14 mouse cellular contexts compared by ENCODE assay signal in the genomic region with DNA sequence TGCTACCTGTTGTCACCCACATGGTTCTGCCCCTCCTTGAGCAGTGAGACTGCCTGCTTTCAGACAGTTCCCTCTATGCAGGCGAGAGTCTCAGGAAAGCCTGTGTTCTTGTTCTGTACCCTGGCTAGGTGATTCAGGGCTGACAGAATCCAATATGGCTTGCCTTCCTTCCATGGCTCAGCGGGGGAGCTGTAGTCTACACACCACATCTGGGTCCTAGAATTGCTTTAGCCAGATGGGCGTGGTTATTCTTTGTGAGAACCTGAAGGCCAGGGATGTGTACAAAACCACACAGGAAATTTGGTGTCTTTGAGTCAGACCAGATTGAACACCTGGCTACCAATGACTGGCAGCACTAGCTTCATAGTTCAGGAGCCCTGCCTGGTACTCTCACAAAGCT. TPM values are rescaled to one million over a fixed set of nuclear protein-coding genes. Genes with fewer than 3 reads are reported as not detected.
DNase-seq lines count a peak whose midpoint lies in the region; ATAC-seq and TF ChIP-seq lines count a peak whose summit lies in the region.
"Had no signal": no experiment of that assay in that cellular context is flagged by ENCODE, and none has a peak within 500 bp of the region (broad histone marks: within the 10 kb centered on the region; RNA-seq: fewer than 3 reads in every experiment).

No protein-coding gene starts in this region.

- peaks cover 3% of the 10 kb centered on the region for H3K9me3 ChIP-seq in hindbrain, embryonic 10.5 days
- no peaks in the 10 kb centered on the region for H3K9me3 ChIP-seq in hindbrain, postnatal 0 days (ENCODE audit: low read length)
- H3K9me3 ChIP-seq in CH12.LX (replicated peaks; ENCODE audit: low read length), result peaks cover 5% of the 10 kb centered on the region
- peaks cover 1% of the 10 kb centered on the region; the same call in 1 of the 2 replicates for H3K9me3 ChIP-seq in limb, embryonic 12.5 days
- H3K9me3 ChIP-seq: G1E had no signal

- H3K36me3 ChIP-seq in hindbrain, embryonic 10.5 days, result no peaks in the 10 kb centered on the region
- no peaks in the 10 kb centered on the region for H3K36me3 ChIP-seq in hindbrain, postnatal 0 days (ENCODE audit: insufficient read depth, low read length)
- H3K36me3 ChIP-seq in CH12.LX (replicated peaks in 1 of 2; ENCODE audit: control insufficient read depth in 1 of 2, insufficient read depth in 1 of 2, low read length in 1 of 2), result no peaks in the 10 kb centered on the region
- no peaks in the 10 kb centered on the region for H3K36me3 ChIP-seq in limb, embryonic 12.5 days
- no peaks in the 10 kb centered on the region for H3K36me3 ChIP-seq in thymus, adult 2 months (ENCODE audit: control insufficient read depth, insufficient read depth, low read length)
- H3K36me3 ChIP-seq: G1E had no signal

- TF ChIP-seq CTCF in hindbrain, postnatal 0 days (IDR thresholded peaks at IDR 0.05; ENCODE audit: low read depth), result no peak
- no peak for TF ChIP-seq CTCF in CH12.LX (conservative IDR thresholded peaks at IDR 0.05 in 1 of 2, IDR thresholded peaks at IDR 0.05 in 1 of 2; ENCODE audit: low read depth in 2 of 2, low read length in 2 of 2)
- TF ChIP-seq CTCF in bone marrow, adult 2 months (IDR thresholded peaks at IDR 0.05; ENCODE audit: control insufficient read depth, insufficient read depth, low read length), result no peak
- TF ChIP-seq CTCF in thymus, adult 2 months (IDR thresholded peaks at IDR 0.05; ENCODE audit: borderline replicate concordance, control insufficient read depth, extremely low read depth, insufficient read depth, low read length, poor library complexity), result no peak

- no peak overlapping the region for H3K9ac ChIP-seq in hindbrain, postnatal 0 days (replicated peaks; ENCODE audit: low read length)
- H3K9ac ChIP-seq in CH12.LX (ENCODE audit: insufficient read depth, low read depth), result no peak overlapping the region
- no peak overlapping the region for H3K9ac ChIP-seq in limb, embryonic 12.5 days (replicated peaks)

- no peak for DNase-seq in hindbrain, embryonic 10.5 days (ENCODE audit: low spot score)
- DNase-seq in hindbrain, postnatal 0 days (ENCODE audit: low spot score), result no peak
- DNase-seq in CH12.LX (ENCODE audit: extremely low read depth), result peak; percentile 18
- DNase-seq in ovary, postnatal 36 days (ENCODE audit: low spot score), result no peak
- DNase-seq in thymus, adult 2 months, result no peak
- DNase-seq: adrenal gland, postnatal 10 days; cerebellum, postnatal 25 days; gastrocnemius, adult 2 months; retina, postnatal 1 day had no signal

- H3K27me3 ChIP-seq in hindbrain, embryonic 10.5 days (ENCODE audit: insufficient read depth, poor library complexity, severe bottlenecking), result peaks cover 1% of the 10 kb centered on the region; the same call in 1 of the 2 replicates
- no peaks in the 10 kb centered on the region for H3K27me3 ChIP-seq in hindbrain, postnatal 0 days (ENCODE audit: insufficient read depth, low read length)
- peaks cover 68% of the 10 kb centered on the region for H3K27me3 ChIP-seq in CH12.LX (replicated peaks)
- H3K27me3 ChIP-seq in limb, embryonic 12.5 days, result no peaks in the 10 kb centered on the region
- H3K27me3 ChIP-seq in thymus, adult 2 months (ENCODE audit: control insufficient read depth, insufficient read depth, low read length), result no peaks in the 10 kb centered on the region

- dilution Hi-C loops in CH12.LX (cut with MboI; ENCODE audit: extremely low pct_ligation_motif_present, extremely low pct_unique_long_range_greater_than_20kb, low sequenced_read_pairs), result no loop called here

- no peak for TF ChIP-seq RAD21 in CH12.LX (IDR thresholded peaks at IDR 0.05; ENCODE audit: low read depth, low read length)

- no peak overlapping the region for H3K4me3 ChIP-seq in hindbrain, embryonic 10.5 days
- no peak overlapping the region for H3K4me3 ChIP-seq in hindbrain, postnatal 0 days (ENCODE audit: low read length)
- no peak overlapping the region for H3K4me3 ChIP-seq in CH12.LX (replicated peaks in 1 of 3; ENCODE audit: low read depth in 2 of 3, low read length in 2 of 3, poor library complexity in 1 of 3)
- H3K4me3 ChIP-seq in bone marrow, adult 2 months (replicated peaks; ENCODE audit: control insufficient read depth, low read depth, low read length), result no peak overlapping the region
- H3K4me3 ChIP-seq in limb, embryonic 12.5 days (replicated peaks), result no peak overlapping the region
- H3K4me3 ChIP-seq in thymus, adult 2 months (ENCODE audit: control insufficient read depth, insufficient read depth, low read length), result no peak overlapping the region
- H3K4me3 ChIP-seq: gastrocnemius, adult 2 months had no signal

- no peak for TF ChIP-seq EP300 in CH12.LX (IDR thresholded peaks at IDR 0.05; ENCODE audit: low read length)

- peaks cover 49% of the 10 kb centered on the region for H3K4me1 ChIP-seq in hindbrain, embryonic 10.5 days (replicated peaks)
- 0 out of 2 replicates have a peak, but pooled peaks cover 6% of the 10 kb centered on the region for H3K4me1 ChIP-seq in hindbrain, postnatal 0 days (ENCODE audit: insufficient read depth, low read length)
- H3K4me1 ChIP-seq in CH12.LX (ENCODE audit: control insufficient read depth in 1 of 2, insufficient read depth in 2 of 2), result peaks cover 4 to 15% of the 10 kb centered on the region in 2 experiments; a peak in 3 of 4 replicates
- peaks cover 5% of the 10 kb centered on the region; the same call in 1 of the 2 replicates for H3K4me1 ChIP-seq in bone marrow, adult 2 months (ENCODE audit: control insufficient read depth, insufficient read depth, low read length)
- H3K4me1 ChIP-seq in limb, embryonic 12.5 days (replicated peaks), result peaks cover 45% of the 10 kb centered on the region
- H3K4me1 ChIP-seq in thymus, adult 2 months (replicated peaks; ENCODE audit: control insufficient read depth, insufficient read depth, low read length), result peaks cover 34% of the 10 kb centered on the region

- WGBS in hindbrain, embryonic 10.5 days, result 73% methylated on average over 3 of the region's 3 CpGs
- 78% methylated on average over 3 of the region's 3 CpGs for WGBS in hindbrain, postnatal 0 days
- 16% methylated on average over 3 of the region's 3 CpGs for WGBS in bone marrow, adult 2 months
- 69% methylated on average over 3 of the region's 3 CpGs for WGBS in limb, embryonic 12.5 days
- 5% methylated on average over 3 of the region's 3 CpGs for WGBS in thymus, adult 2 months

- in situ Hi-C loops in CH12.LX (cut with MboI; ENCODE audit: low pct_ligation_motif_present, low pct_unique_long_range_greater_than_20kb, low sequenced_read_pairs), result no loop called here

- ATAC-seq in hindbrain, postnatal 0 days, result no peak
- no peak for ATAC-seq in limb, embryonic 12.5 days (ENCODE audit: insufficient number of reproducible peaks, insufficient read depth, low FRiP score, low TSS enrichment, low read depth)
- no peak for ATAC-seq in erythroblast, adult 5-6 weeks (replicated peaks; ENCODE audit: low FRiP score, poor library complexity, severe bottlenecking)

- no peaks in the 10 kb centered on the region for H3K79me2 ChIP-seq in CH12.LX (replicated peaks; ENCODE audit: control insufficient read depth, extremely low read depth, insufficient read depth, poor library complexity, severe bottlenecking)

- peak overlapping the region; percentile 31; the same call in 1 of the 2 replicates for H3K27ac ChIP-seq in hindbrain, embryonic 10.5 days
- H3K27ac ChIP-seq in hindbrain, postnatal 0 days, result no peak overlapping the region
- no peak overlapping the region for H3K27ac ChIP-seq in CH12.LX (ENCODE audit: insufficient read depth, low read depth)
- H3K27ac ChIP-seq in bone marrow, adult 2 months (ENCODE audit: control insufficient read depth, insufficient read depth, low read depth, low read length, poor library complexity), result peak overlapping the region; percentile 40; the same call in 1 of the 2 replicates
- peak overlapping the region; percentile 66 for H3K27ac ChIP-seq in limb, embryonic 12.5 days
- no peak overlapping the region for H3K27ac ChIP-seq in thymus, adult 2 months (ENCODE audit: control insufficient read depth, insufficient read depth, low read length)
- H3K27ac ChIP-seq: gastrocnemius, adult 2 months had no signal

- no peak for TF ChIP-seq POLR2A in CH12.LX (IDR thresholded peaks at IDR 0.05; ENCODE audit: low read depth, low read length)
- no peak for TF ChIP-seq POLR2A in bone marrow, adult 2 months (IDR thresholded peaks at IDR 0.05; ENCODE audit: borderline replicate concordance, control insufficient read depth, low read depth, low read length)
- no peak for TF ChIP-seq POLR2A in thymus, adult 2 months (IDR thresholded peaks at IDR 0.05; ENCODE audit: control insufficient read depth, extremely low read depth, insufficient read depth, low read length, poor library complexity)

- H3K4me2 ChIP-seq in hindbrain, postnatal 0 days (ENCODE audit: low read depth, low read length), result no peak overlapping the region
- no peak overlapping the region for H3K4me2 ChIP-seq in CH12.LX (ENCODE audit: insufficient read depth, low read depth, poor library complexity, severe bottlenecking)
- H3K4me2 ChIP-seq in limb, embryonic 12.5 days, result no peak overlapping the region

RNA-seq across cellular contexts. Expression of a gene that starts 13.7 kb away (rescaled TPM):
- 0.98 and 2.3 TPM in 2 replicates for polyA plus RNA-seq in hindbrain, embryonic 10.5 days (2016; fragmentation: Nextera tagmentation; extraction: Ambion mirVana)
- 1.2 and 1.9 TPM in 2 replicates for total RNA-seq in hindbrain, postnatal 0 days (2014; rRNA removed)
- 1.1 and 1.4 TPM in 2 replicates for polyA plus RNA-seq in hindbrain, postnatal 0 days (2015; fragmentation: Nextera tagmentation; extraction: Ambion mirVana)
- total RNA-seq in CH12.LX (2012; rRNA removed) (not detected in 2 replicates), CH12.LX (2014; rRNA removed) (not detected in 2 replicates)
- not detected in 2 replicates for polyA plus RNA-seq in CH12.LX (2012; ENCODE audit: insufficient read length, low read depth)
- polyA plus RNA-seq in bone marrow, adult 2 months (2011; ENCODE audit: insufficient read depth, insufficient read length, low replicate concordance, missing spikeins), result 1.3 TPM in 1 of 2 replicates, not detected in the other
- polyA plus RNA-seq in limb, embryonic 12.5 days (2016; fragmentation: Nextera tagmentation; extraction: Ambion mirVana), result 0.94 and 1.8 TPM in 2 replicates
- total RNA-seq in erythroblast, adult 5-6 weeks (2015; ENCODE audit: low replicate concordance), result not detected in 2 replicates
- total RNA-seq in erythroblast, adult 5-6 weeks (2017; ENCODE audit: low replicate concordance), result not detected in 2 replicates
- polyA plus RNA-seq in thymus, adult 2 months (2012; rRNA removed), result 2.3 and 4.6 TPM in 2 replicates
- total RNA-seq: G1E had no signal
- polyA plus RNA-seq: G1E had no signal

RNA-seq across cellular contexts. Expression of a gene that starts 25.4 kb away (rescaled TPM):
- polyA plus RNA-seq in hindbrain, embryonic 10.5 days (2016; fragmentation: Nextera tagmentation; extraction: Ambion mirVana), result 0.55 and 0.71 TPM in 2 replicates
- 2.1 and 3.0 TPM in 2 replicates for total RNA-seq in hindbrain, postnatal 0 days (2014; rRNA removed)
- 2.0 and 2.6 TPM in 2 replicates for polyA plus RNA-seq in hindbrain, postnatal 0 days (2015; fragmentation: Nextera tagmentation; extraction: Ambion mirVana)
- total RNA-seq in CH12.LX (2012; rRNA removed), result 1.3 and 1.5 TPM in 2 replicates
- 1.1 and 1.4 TPM in 2 replicates for total RNA-seq in CH12.LX (2014; rRNA removed)
- 1.7 and 3.0 TPM in 2 replicates for polyA plus RNA-seq in CH12.LX (2012; ENCODE audit: insufficient read length, low read depth)
- not detected in 2 replicates for polyA plus RNA-seq in bone marrow, adult 2 months (2011; ENCODE audit: insufficient read depth, insufficient read length, low replicate concordance, missing spikeins)
- polyA plus RNA-seq in limb, embryonic 12.5 days (2016; fragmentation: Nextera tagmentation; extraction: Ambion mirVana), result 6.2 and 8.8 TPM in 2 replicates
- total RNA-seq in erythroblast, adult 5-6 weeks (2015; ENCODE audit: low replicate concordance), result not detected in 2 replicates
- not detected in 2 replicates for total RNA-seq in erythroblast, adult 5-6 weeks (2017; ENCODE audit: low replicate concordance)
- polyA plus RNA-seq in thymus, adult 2 months (2012; rRNA removed), result 2.9 and 4.5 TPM in 2 replicates
- total RNA-seq: gastrocnemius, adult 2 months; left cerebral cortex, adult 8-10 months had no signal
- polyA plus RNA-seq: G1E had no signal

RNA-seq across cellular contexts. Expression of a gene that starts 50.8 kb away (rescaled TPM):
- 130 and 134 TPM in 2 replicates for polyA plus RNA-seq in hindbrain, embryonic 10.5 days (2016; fragmentation: Nextera tagmentation; extraction: Ambion mirVana)
- 106 and 118 TPM in 2 replicates for total RNA-seq in hindbrain, postnatal 0 days (2014; rRNA removed)
- polyA plus RNA-seq in hindbrain, postnatal 0 days (2015; fragmentation: Nextera tagmentation; extraction: Ambion mirVana), result 101 and 102 TPM in 2 replicates
- 49.8 and 58.7 TPM in 2 replicates for total RNA-seq in CH12.LX (2012; rRNA removed)
- total RNA-seq in CH12.LX (2014; rRNA removed), result 47.3 and 55.1 TPM in 2 replicates
- 44.1 and 49.6 TPM in 2 replicates for polyA plus RNA-seq in CH12.LX (2012; ENCODE audit: insufficient read length, low read depth)
- 35.9 and 48.2 TPM in 2 replicates for polyA plus RNA-seq in bone marrow, adult 2 months (2011; ENCODE audit: insufficient read depth, insufficient read length, low replicate concordance, missing spikeins)
- 116 and 121 TPM in 2 replicates for polyA plus RNA-seq in limb, embryonic 12.5 days (2016; fragmentation: Nextera tagmentation; extraction: Ambion mirVana)
- 1.3 and 11.1 TPM in 2 replicates for total RNA-seq in erythroblast, adult 5-6 weeks (2015; ENCODE audit: low replicate concordance)
- 5.3 and 16.4 TPM in 2 replicates for total RNA-seq in erythroblast, adult 5-6 weeks (2017; ENCODE audit: low replicate concordance)
- polyA plus RNA-seq in thymus, adult 2 months (2012; rRNA removed), result 155 and 157 TPM in 2 replicates

Comparison
In these comparisons a context has a peak if more than half of its experiments do, and no peak if none do; other contexts are left out.
1. H3K27ac ChIP-seq: peak in hindbrain, embryonic 10.5 days (single experiment), bone marrow, adult 2 months (single experiment) and limb, embryonic 12.5 days (single experiment); none in hindbrain, postnatal 0 days (single experiment), CH12.LX (single experiment) and thymus, adult 2 months (single experiment).